Mouse (Mus musculus): Measurements from ENCODE around the gene Metap1. TPM values are rescaled to one million over a fixed set of nuclear protein-coding genes. Genes with fewer than 3 reads are reported as not detected.

Metap1 gene
- polyA plus RNA-seq, 1 experiment from 2014 or later = 17.4 TPM

DNA sequence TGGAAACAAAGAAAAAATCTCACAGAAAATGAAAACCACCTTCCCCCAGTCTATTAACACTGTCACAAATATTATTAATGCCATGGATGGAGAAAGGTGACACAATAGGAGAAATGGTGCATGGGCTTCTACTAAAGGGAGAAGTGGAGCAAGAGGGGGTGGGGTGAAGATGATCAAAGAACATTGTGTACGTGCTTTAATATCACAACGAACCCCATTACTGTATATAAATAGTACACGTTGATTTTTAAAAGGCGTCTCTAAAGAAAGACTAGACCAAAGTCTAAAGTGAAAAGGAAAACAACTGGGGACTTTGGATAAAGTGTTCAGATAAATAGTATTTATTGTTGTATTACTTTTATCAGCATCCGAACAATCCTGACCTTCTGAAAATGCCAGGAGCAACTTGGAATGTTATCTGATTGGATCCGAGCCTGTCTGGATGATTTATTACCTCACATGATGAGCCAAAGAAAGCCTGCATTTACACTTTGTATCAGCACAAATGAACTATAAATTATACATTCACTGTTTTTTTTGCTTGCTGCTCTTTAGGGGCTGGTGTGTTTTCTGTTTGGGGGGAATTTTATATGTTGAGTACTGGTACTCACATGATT, 58.8 kb downstream of the Metap1 start:
- H3K4me1 ChIP-seq (ENCODE audit: insufficient read depth) = no peaks in the 10 kb centered on the region
- no peak overlapping the region for H3K9ac ChIP-seq (replicated peaks)
- 71% methylated on average over 6 of the region's 6 CpGs for WGBS (ENCODE audit: insufficient replicate concordance)
- TF ChIP-seq EP300 (IDR thresholded peaks at IDR 0.05; ENCODE audit: low read depth) (no peak), CTCF (IDR thresholded peaks at IDR 0.05; ENCODE audit: low read depth) (no peak)
- DNase-seq = no peak
- no peak overlapping the region for H3K4me3 ChIP-seq (ENCODE audit: low read depth, low read length)
- no peak overlapping the region for H3K27ac ChIP-seq (ENCODE audit: low read depth)
- ATAC-seq = no peak
- H3K36me3 ChIP-seq (replicated peaks; ENCODE audit: insufficient read depth, low read length) = no peaks in the 10 kb centered on the region
- no peaks in the 10 kb centered on the region for H3K27me3 ChIP-seq (ENCODE audit: insufficient read depth, low read length)
- no peaks in the 10 kb centered on the region for H3K9me3 ChIP-seq (ENCODE audit: low read length)
- no peak overlapping the region for H3K4me2 ChIP-seq (ENCODE audit: low read depth, low read length)

GRCm38 (mm10) chr3:138424247-138424646, 65.1 kb downstream of the Metap1 start:
- Histone ChIP-seq H3K27me3 (ENCODE audit: insufficient read depth, low read length) (no peaks in the 10 kb centered on the region), H3K4me3 (ENCODE audit: low read depth, low read length) (no peak overlapping the region), H3K4me2 (ENCODE audit: low read depth, low read length) (no peak overlapping the region), H3K9ac (replicated peaks) (no peak overlapping the region), H3K27ac (ENCODE audit: low read depth) (no peak overlapping the region), H3K4me1 (ENCODE audit: insufficient read depth) (no peaks in the 10 kb centered on the region), H3K9me3 (ENCODE audit: low read length) (no peaks in the 10 kb centered on the region), H3K36me3 (replicated peaks; ENCODE audit: insufficient read depth, low read length) (no peaks in the 10 kb centered on the region)
- no peak for TF ChIP-seq EP300 (IDR thresholded peaks at IDR 0.05; ENCODE audit: low read depth)
- TF ChIP-seq CTCF (IDR thresholded peaks at IDR 0.05; ENCODE audit: low read depth) = no peak
- DNase-seq = no peak
- no peak for ATAC-seq
- 63% methylated on average over 4 of the region's 4 CpGs for WGBS (ENCODE audit: insufficient replicate concordance)

GRCm38 (mm10) chr3:138423664-138424063, 65.7 kb downstream of the Metap1 start:
- DNase-seq (no peak), ATAC-seq (no peak)
- no peaks in the 10 kb centered on the region for H3K9me3 ChIP-seq (ENCODE audit: low read length)
- H3K4me3 ChIP-seq (ENCODE audit: low read depth, low read length) = no peak overlapping the region
- no peaks in the 10 kb centered on the region for H3K27me3 ChIP-seq (ENCODE audit: insufficient read depth, low read length)
- no peaks in the 10 kb centered on the region for H3K36me3 ChIP-seq (replicated peaks; ENCODE audit: insufficient read depth, low read length)
- TF ChIP-seq EP300 (IDR thresholded peaks at IDR 0.05; ENCODE audit: low read depth) (no peak), CTCF (IDR thresholded peaks at IDR 0.05; ENCODE audit: low read depth) (no peak)
- WGBS (ENCODE audit: insufficient replicate concordance) = 53% methylated on average over 2 of the region's 2 CpGs
- no peak overlapping the region for H3K9ac ChIP-seq (replicated peaks)
- H3K4me2 ChIP-seq (ENCODE audit: low read depth, low read length) = no peak overlapping the region
- H3K4me1 ChIP-seq (ENCODE audit: insufficient read depth) = no peaks in the 10 kb centered on the region
- H3K27ac ChIP-seq (ENCODE audit: low read depth) = no peak overlapping the region

GRCm38 (mm10) chr3:138420385-138420784, 68.9 kb downstream of the Metap1 start:
- 87% methylated on average over 3 of the region's 3 CpGs for WGBS (ENCODE audit: insufficient replicate concordance)
- DNase-seq = no peak

GRCm38 (mm10) chr3:138419369-138419768, 69.9 kb downstream of the Metap1 start:
- ATAC-seq = no peak
- Histone ChIP-seq H3K4me1 (ENCODE audit: insufficient read depth) (no peaks in the 10 kb centered on the region), H3K27ac (ENCODE audit: low read depth) (no peak overlapping the region), H3K9ac (replicated peaks) (no peak overlapping the region), H3K4me2 (ENCODE audit: low read depth, low read length) (no peak overlapping the region), H3K4me3 (ENCODE audit: low read depth, low read length) (no peak overlapping the region), H3K36me3 (replicated peaks; ENCODE audit: insufficient read depth, low read length) (no peaks in the 10 kb centered on the region), H3K27me3 (ENCODE audit: insufficient read depth, low read length) (no peaks in the 10 kb centered on the region), H3K9me3 (ENCODE audit: low read length) (no peaks in the 10 kb centered on the region)
- DNase-seq = no peak
- TF ChIP-seq CTCF (IDR thresholded peaks at IDR 0.05; ENCODE audit: low read depth) (no peak), EP300 (IDR thresholded peaks at IDR 0.05; ENCODE audit: low read depth) (no peak)
- WGBS (ENCODE audit: insufficient replicate concordance) = 43% methylated on average over 6 of the region's 6 CpGs

More at GRCm38 (mm10) chr3:138420385-138420784, 68.9 kb downstream of the Metap1 start:
- no peaks in the 10 kb centered on the region for H3K27me3 ChIP-seq (ENCODE audit: insufficient read depth, low read length)
- no peak overlapping the region for H3K4me3 ChIP-seq (ENCODE audit: low read depth, low read length)
- TF ChIP-seq CTCF (IDR thresholded peaks at IDR 0.05; ENCODE audit: low read depth) = no peak
- no peak for TF ChIP-seq EP300 (IDR thresholded peaks at IDR 0.05; ENCODE audit: low read depth)
- H3K27ac ChIP-seq (ENCODE audit: low read depth) = no peak overlapping the region
- no peak overlapping the region for H3K9ac ChIP-seq (replicated peaks)
- H3K4me2 ChIP-seq (ENCODE audit: low read depth, low read length) = no peak overlapping the region
- ATAC-seq = no peak
- H3K9me3 ChIP-seq (ENCODE audit: low read length) = no peaks in the 10 kb centered on the region
- no peaks in the 10 kb centered on the region for H3K4me1 ChIP-seq (ENCODE audit: insufficient read depth)
- no peaks in the 10 kb centered on the region for H3K36me3 ChIP-seq (replicated peaks; ENCODE audit: insufficient read depth, low read length)

DNA sequence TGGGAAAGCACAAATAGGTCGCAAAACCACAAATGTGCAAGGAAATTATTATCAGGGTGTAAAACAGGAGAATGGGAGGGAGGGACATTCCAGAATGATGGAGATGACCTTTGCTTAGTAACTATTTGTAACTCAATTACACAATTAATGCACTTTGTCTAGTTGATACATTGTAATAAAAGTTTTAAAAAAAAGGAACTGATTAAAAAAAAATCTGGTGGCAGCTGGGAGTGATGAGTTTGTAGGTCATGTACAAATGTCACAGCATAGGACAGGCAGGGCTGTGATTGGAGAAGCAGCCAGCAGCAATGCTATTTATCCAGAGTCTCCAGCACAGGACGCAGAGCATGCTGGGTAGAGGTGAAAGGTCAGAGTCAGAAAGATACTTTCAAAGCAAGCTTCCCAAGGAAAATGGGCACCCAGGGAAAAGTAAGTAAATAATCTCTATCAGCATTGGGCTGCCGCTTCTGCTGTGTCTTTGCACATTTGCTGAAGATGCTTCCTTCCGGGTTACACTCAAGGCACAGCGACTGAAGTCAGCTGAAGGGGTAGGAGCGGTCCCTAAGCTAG, 74.1 kb downstream of the Metap1 start, which contains the start of gene Adh4:
TSS of gene Adh4 (plus strand) at position 346 of the 570 bp plus-strand sequence.
- TF ChIP-seq EP300 (IDR thresholded peaks at IDR 0.05; ENCODE audit: low read depth) (no peak), CTCF (IDR thresholded peaks at IDR 0.05; ENCODE audit: low read depth) (no peak)
- no peak within 1 kb of the TSS for H3K27ac ChIP-seq (ENCODE audit: low read depth)
- ATAC-seq (0 out of 2 replicates have a peak, but pooled peaks have one; percentile 35), DNase-seq (no peak)
- H3K4me2 ChIP-seq (ENCODE audit: low read depth, low read length) = no peak within 1 kb of the TSS
- no peak within 1 kb of the TSS for H3K9ac ChIP-seq (replicated peaks)
- H3K4me1 ChIP-seq (ENCODE audit: insufficient read depth) = no peaks in the 10 kb centered on the region
- no peaks in the 10 kb centered on the region for H3K9me3 ChIP-seq (ENCODE audit: low read length)
- WGBS (ENCODE audit: insufficient replicate concordance) = 60% methylated on average over 6 of the region's 6 CpGs
- H3K36me3 ChIP-seq (replicated peaks; ENCODE audit: insufficient read depth, low read length) = no peaks in the 10 kb centered on the region
- H3K4me3 ChIP-seq (ENCODE audit: low read depth, low read length) = no peak within 1 kb of the TSS
- H3K27me3 ChIP-seq (ENCODE audit: insufficient read depth, low read length) = no peaks in the 10 kb centered on the region

Data from liver, postnatal 0 days (tissue).